18 mouse cellular contexts compared by ENCODE assay signal in the genomic region with DNA sequence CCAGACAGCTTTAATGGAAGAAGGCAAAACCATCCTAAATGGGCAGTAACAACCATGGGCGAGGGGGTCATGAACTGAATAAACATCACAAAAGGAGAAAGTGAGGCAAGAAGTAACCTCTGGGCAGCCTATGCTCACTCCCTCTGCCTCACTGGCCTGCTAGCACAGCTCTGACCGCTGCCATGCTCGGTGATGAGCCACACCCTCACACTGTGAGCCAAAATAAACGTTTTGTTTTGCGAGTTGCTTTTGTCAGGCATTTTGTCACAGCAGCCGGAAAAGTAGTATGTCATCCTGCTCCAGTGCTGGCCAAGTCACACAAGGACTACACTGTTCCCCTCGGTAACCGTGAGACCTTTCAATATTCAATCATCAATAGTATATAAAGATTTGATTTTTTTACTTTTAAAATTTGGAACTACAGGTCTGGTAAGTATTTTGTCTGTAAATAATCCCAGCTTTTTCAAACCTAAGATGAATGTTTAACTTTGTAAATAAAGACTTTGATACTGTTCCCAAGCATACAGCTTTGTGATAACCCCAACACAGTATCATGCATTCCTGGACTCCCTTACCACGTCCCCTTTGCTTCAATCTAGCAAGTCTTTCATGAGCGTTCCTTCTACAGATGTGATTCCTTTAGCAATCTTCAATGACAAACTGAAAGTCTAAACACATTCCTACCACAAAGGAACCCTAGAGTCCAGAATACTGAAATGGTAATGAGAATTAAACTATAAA. TPM values are rescaled to one million over a fixed set of nuclear protein-coding genes. Genes with fewer than 3 reads are reported as not detected.
DNase-seq lines count a peak whose midpoint lies in the region; ATAC-seq and TF ChIP-seq lines count a peak whose summit lies in the region.
"Had no signal": no experiment of that assay in that cellular context is flagged by ENCODE, and none has a peak within 500 bp of the region (broad histone marks: within the 10 kb centered on the region; RNA-seq: fewer than 3 reads in every experiment).

No protein-coding gene starts in this region.

- no peaks in the 10 kb centered on the region for H3K9me3 ChIP-seq in liver, embryonic 14.5 days (ENCODE audit: control insufficient read depth, low read length)
- H3K9me3 ChIP-seq: embryonic facial prominence, embryonic 10.5 days; heart, embryonic 15.5 days; midbrain, embryonic 12.5 days had no signal

- no peak overlapping the region for H3K27ac ChIP-seq in kidney, adult 2 months (ENCODE audit: insufficient read depth, low read depth, low read length)
- H3K27ac ChIP-seq in liver, embryonic 14.5 days = no peak overlapping the region
- H3K27ac ChIP-seq: embryonic facial prominence, embryonic 10.5 days; heart, embryonic 15.5 days; hindbrain, embryonic 14.5 days; midbrain, embryonic 12.5 days had no signal

- WGBS in kidney, adult 2 months = 38% methylated on average over 10 of the region's 10 CpGs
- WGBS in liver, embryonic 14.5 days (ENCODE audit: insufficient replicate concordance) = 63% methylated on average over 10 of the region's 10 CpGs

- ATAC-seq in liver, embryonic 14.5 days (ENCODE audit: insufficient read depth) = peak; percentile 38; the same call in 1 of the 2 replicates
- ATAC-seq: activated CD4-positive, CD25-positive, alpha-beta regulatory T cell, adult 4 months; forebrain, embryonic 14.5 days had no signal

- no peaks in the 10 kb centered on the region for H3K27me3 ChIP-seq in kidney, adult 2 months (replicated peaks; ENCODE audit: control insufficient read depth, insufficient read depth, low read length)
- no peaks in the 10 kb centered on the region for H3K27me3 ChIP-seq in liver, embryonic 14.5 days (ENCODE audit: control insufficient read depth, insufficient read depth, low read length)
- H3K27me3 ChIP-seq: heart, embryonic 15.5 days; midbrain, embryonic 12.5 days had no signal

- H3K4me1 ChIP-seq in kidney, adult 2 months (ENCODE audit: control insufficient read depth, insufficient read depth, low read length) = peaks cover 16% of the 10 kb centered on the region
- peaks cover 6 to 9% of the 10 kb centered on the region in 2 experiments; a peak in 3 of 4 replicates for H3K4me1 ChIP-seq in liver, embryonic 14.5 days (replicated peaks; ENCODE audit: control insufficient read depth in 2 of 2, insufficient read depth in 2 of 2, low read length in 1 of 2)

- no peak overlapping the region for H3K9ac ChIP-seq in liver, embryonic 14.5 days (replicated peaks)
- H3K9ac ChIP-seq: heart, embryonic 15.5 days; hindbrain, embryonic 14.5 days; midbrain, embryonic 12.5 days had no signal

- TF ChIP-seq CTCF in kidney, adult 2 months (conservative IDR thresholded peaks at IDR 0.05; ENCODE audit: insufficient read depth, insufficient read length, low read depth, low read length) = no peak
- TF ChIP-seq CTCF in liver, embryonic 14.5 days (IDR thresholded peaks at IDR 0.05; ENCODE audit: low read depth) = no peak

- no peak for TF ChIP-seq EP300 in liver, embryonic 14.5 days (IDR thresholded peaks at IDR 0.05; ENCODE audit: low read depth)

- no peaks in the 10 kb centered on the region; the same call in 1 of the 2 replicates for H3K36me3 ChIP-seq in kidney, adult 2 months (ENCODE audit: control insufficient read depth, insufficient read depth, low read length)
- no peaks in the 10 kb centered on the region; the same call in 1 of the 2 replicates for H3K36me3 ChIP-seq in liver, embryonic 14.5 days (replicated peaks; ENCODE audit: control insufficient read depth, insufficient read depth, low read depth)
- H3K36me3 ChIP-seq: heart, embryonic 15.5 days; midbrain, embryonic 12.5 days had no signal

- no peak for TF ChIP-seq POLR2A in kidney, adult 2 months (IDR thresholded peaks at IDR 0.05; ENCODE audit: low read depth, low read length)

- H3K4me2 ChIP-seq in liver, embryonic 14.5 days (ENCODE audit: low read depth) = no peak overlapping the region
- H3K4me2 ChIP-seq: heart, embryonic 15.5 days; hindbrain, embryonic 14.5 days; midbrain, embryonic 12.5 days had no signal

- H3K4me3 ChIP-seq in kidney, adult 2 months (ENCODE audit: insufficient read depth, low read depth, low read length) = no peak overlapping the region
- no peak overlapping the region for H3K4me3 ChIP-seq in liver, embryonic 14.5 days (ENCODE audit: insufficient read depth in 1 of 2, low read depth in 2 of 2, low read length in 2 of 2)
- H3K4me3 ChIP-seq: embryonic facial prominence, embryonic 10.5 days; heart, embryonic 15.5 days; midbrain, embryonic 12.5 days had no signal

- peak; percentile 4 for DNase-seq in embryo, embryonic 10.5 days (ENCODE audit: low spot score)
- no peak for DNase-seq in embryo, embryonic 9.5 days (ENCODE audit: extremely low spot score)
- peak; percentile 42 for DNase-seq in kidney, adult 2 months
- no peak for DNase-seq in kidney, adult 11 months
- peak; percentile 33 for DNase-seq in ZHBTc4 (ENCODE audit: low read depth, low spot score)
- DNase-seq in liver, embryonic 14.5 days (ENCODE audit: low read depth in 3 of 3, low spot score in 3 of 3) = no peak
- no peak for DNase-seq in adrenal gland, adult 2 months
- DNase-seq in ovary, adult 18-20 months (ENCODE audit: low spot score) = no peak
- DNase-seq: cerebellum, postnatal 25 days; kidney, adult 8-10 months; kidney, postnatal 4 days; lung, postnatal 4 days had no signal

RNA-seq across cellular contexts. Expression of gene Wasl, which starts 7.0 kb away (rescaled TPM):
- 39.3 and 73.3 TPM in 2 replicates for polyA plus RNA-seq in kidney, adult 2 months (2012; rRNA removed)
- 5.0 and 6.0 TPM in 2 replicates for polyA plus RNA-seq in liver, embryonic 14.5 days (2012; rRNA removed)
- polyA plus RNA-seq in liver, embryonic 14.5 days (2014; fragmentation: Nextera tagmentation; extraction: Ambion mirVana) = 11.4 and 12.9 TPM in 2 replicates
- 10 to 100 TPM; 50.3 to 58.3 TPM for total RNA-seq in adrenal gland, adult 2 months (2021)
- 231 and 314 TPM in 2 replicates for polyA plus RNA-seq in adrenal gland, adult 2 months (2012; rRNA removed)

Comparison
In these comparisons a context has a peak if more than half of its experiments do, and no peak if none do; other contexts are left out.
1. DNase-seq: peak in embryo, embryonic 10.5 days (single experiment), kidney, adult 2 months (single experiment) and ZHBTc4 (single experiment); none in embryo, embryonic 9.5 days (single experiment), kidney, adult 11 months (single experiment), liver, embryonic 14.5 days (0 of 3), adrenal gland, adult 2 months (single experiment) and ovary, adult 18-20 months (single experiment).